Mouse (Mus musculus): ENCODE results near the gene Ip6k2. TPM values are rescaled to one million over a fixed set of nuclear protein-coding genes. Genes with fewer than 3 reads are reported as not detected.

The Ip6k2 gene
- polyA plus RNA-seq, 1 experiment from 2014 or later, result 224 TPM

DNA sequence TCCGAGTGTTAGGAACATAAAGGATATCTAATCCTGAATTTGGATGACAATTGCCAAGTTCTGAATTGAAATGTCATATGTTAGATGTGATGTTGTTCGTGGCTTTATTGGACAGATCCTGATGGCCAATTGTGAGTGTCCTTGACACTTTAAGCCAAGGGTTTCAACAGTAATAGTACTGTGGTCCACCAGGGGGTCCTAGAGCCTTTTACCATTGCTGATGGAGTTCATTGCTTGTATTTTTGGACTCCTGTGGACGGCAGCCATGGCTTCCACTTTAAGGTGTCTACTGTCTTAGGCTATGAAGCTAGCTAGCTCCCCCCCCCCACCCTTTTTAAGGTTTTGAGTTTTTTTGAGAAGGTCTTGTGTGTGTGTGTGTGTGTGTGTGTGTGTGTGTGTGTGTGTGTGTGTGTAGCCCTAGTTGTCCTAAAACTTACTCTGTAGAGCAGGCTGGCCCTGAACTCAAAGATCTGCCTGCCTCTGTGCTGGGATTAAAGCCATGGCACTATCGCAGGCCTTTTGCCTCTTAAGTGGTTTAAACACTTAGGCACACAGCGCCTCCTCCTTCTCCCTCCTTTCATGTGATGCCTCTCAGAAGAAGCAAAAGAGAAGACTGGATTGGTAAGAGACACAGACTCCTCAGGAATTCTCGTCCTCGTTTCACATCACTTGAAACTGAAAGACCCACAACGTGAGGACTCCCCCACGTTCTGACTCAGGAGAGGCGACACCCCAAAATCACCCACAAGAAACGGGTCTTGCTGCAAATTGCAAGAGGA lies 31.3 kb upstream of the Ip6k2 start:
- Histone ChIP-seq H3K27me3 (replicated peaks; ENCODE audit: control insufficient read depth, insufficient read depth, low read length) (no peaks in the 10 kb centered on the region), H3K9ac (replicated peaks; ENCODE audit: low read depth, low read length) (no peak overlapping the region), H3K36me3 (ENCODE audit: control insufficient read depth, insufficient read depth) (0 out of 2 replicates have a peak, but pooled peaks cover 2% of the 10 kb centered on the region), H3K4me2 (ENCODE audit: low read length) (no peak overlapping the region), H3K27ac (ENCODE audit: low read length) (no peak overlapping the region), H3K4me1 (replicated peaks; ENCODE audit: control insufficient read depth, insufficient read depth, low read length) (no peaks in the 10 kb centered on the region; the same call in 1 of the 2 replicates), H3K9me3 (ENCODE audit: control insufficient read depth, low read length) (no peaks in the 10 kb centered on the region), H3K4me3 (replicated peaks; ENCODE audit: low read length) (no peak overlapping the region)
- WGBS, result 87% methylated on average over 11 of the region's 11 CpGs
- ATAC-seq, result no peak

- 63% methylated on average over 9 of the region's 9 CpGs for WGBS
- H3K4me2 ChIP-seq (ENCODE audit: low read length), result no peak overlapping the region
- ATAC-seq, result no peak
- no peak overlapping the region for H3K27ac ChIP-seq (ENCODE audit: low read length)
- no peaks in the 10 kb centered on the region for H3K27me3 ChIP-seq (replicated peaks; ENCODE audit: control insufficient read depth, insufficient read depth, low read length)
- no peak overlapping the region for H3K9ac ChIP-seq (replicated peaks; ENCODE audit: low read depth, low read length)
- no peaks in the 10 kb centered on the region; the same call in 1 of the 2 replicates for H3K4me1 ChIP-seq (replicated peaks; ENCODE audit: control insufficient read depth, insufficient read depth, low read length)
- 0 out of 2 replicates have a peak, but pooled peaks cover under 1% of the 10 kb centered on the region for H3K36me3 ChIP-seq (ENCODE audit: control insufficient read depth, insufficient read depth)
- no peaks in the 10 kb centered on the region for H3K9me3 ChIP-seq (ENCODE audit: control insufficient read depth, low read length)
- H3K4me3 ChIP-seq (replicated peaks; ENCODE audit: low read length), result no peak overlapping the region
These were observed 30.3 kb upstream of the Ip6k2 start for GRCm38 (mm10) chr9:108753326-108753725.

DNA sequence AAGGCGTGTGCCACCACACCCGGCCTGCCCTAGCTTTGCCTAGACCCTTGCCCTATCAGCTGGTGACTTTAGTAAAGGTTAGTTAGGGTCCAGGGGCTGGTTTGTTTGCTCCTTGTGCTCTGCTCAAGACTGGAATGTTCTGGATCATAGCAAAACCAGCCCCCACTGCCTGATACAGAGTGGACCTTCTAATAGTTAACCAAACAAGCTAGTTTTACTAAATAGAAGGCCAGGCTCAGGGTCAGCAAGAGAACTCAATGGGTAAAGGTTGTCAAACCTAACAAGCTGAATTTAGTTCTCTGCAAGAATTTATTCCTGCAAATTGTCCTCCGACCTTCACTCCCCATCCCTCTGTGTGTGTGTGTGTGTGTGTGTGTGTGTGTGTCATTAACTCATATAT lies 29.6 kb upstream of the Ip6k2 start:
- no peak overlapping the region for H3K4me2 ChIP-seq (ENCODE audit: low read length)
- no peak overlapping the region for H3K9ac ChIP-seq (replicated peaks; ENCODE audit: low read depth, low read length)
- no peaks in the 10 kb centered on the region for H3K36me3 ChIP-seq (ENCODE audit: control insufficient read depth, insufficient read depth)
- no peaks in the 10 kb centered on the region for H3K27me3 ChIP-seq (replicated peaks; ENCODE audit: control insufficient read depth, insufficient read depth, low read length)
- WGBS, result 92% methylated on average over 3 of the region's 3 CpGs
- no peak overlapping the region for H3K27ac ChIP-seq (ENCODE audit: low read length)
- H3K4me1 ChIP-seq (replicated peaks; ENCODE audit: control insufficient read depth, insufficient read depth, low read length), result no peaks in the 10 kb centered on the region; the same call in 1 of the 2 replicates
- no peak for ATAC-seq
- no peaks in the 10 kb centered on the region for H3K9me3 ChIP-seq (ENCODE audit: control insufficient read depth, low read length)
- no peak overlapping the region for H3K4me3 ChIP-seq (replicated peaks; ENCODE audit: low read length)

DNA sequence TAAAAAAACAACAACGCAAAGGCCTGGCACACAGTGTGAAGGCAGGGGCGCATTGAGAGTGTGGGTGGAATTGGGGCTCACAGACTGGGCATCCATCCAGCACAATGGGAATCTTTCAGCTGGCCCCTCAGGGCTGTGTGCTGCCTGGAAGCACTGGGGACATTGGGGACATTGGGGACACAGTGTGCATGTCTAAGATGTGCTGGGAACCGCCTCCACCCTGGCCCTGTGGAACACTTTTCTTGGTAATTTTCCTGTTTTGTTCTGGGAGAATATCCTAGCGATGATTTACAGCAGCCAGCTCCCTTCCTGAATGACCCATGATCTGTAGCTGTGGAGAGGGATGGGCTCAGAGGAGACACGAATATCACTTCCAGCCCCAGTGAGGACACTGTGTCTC lies 29.2 kb upstream of the Ip6k2 start:
- Histone ChIP-seq H3K4me3 (replicated peaks; ENCODE audit: low read length) (no peak overlapping the region), H3K9ac (replicated peaks; ENCODE audit: low read depth, low read length) (no peak overlapping the region), H3K4me1 (replicated peaks; ENCODE audit: control insufficient read depth, insufficient read depth, low read length) (no peaks in the 10 kb centered on the region; the same call in 1 of the 2 replicates), H3K4me2 (ENCODE audit: low read length) (no peak overlapping the region), H3K27ac (ENCODE audit: low read length) (no peak overlapping the region), H3K9me3 (ENCODE audit: control insufficient read depth, low read length) (no peaks in the 10 kb centered on the region), H3K27me3 (replicated peaks; ENCODE audit: control insufficient read depth, insufficient read depth, low read length) (no peaks in the 10 kb centered on the region), H3K36me3 (ENCODE audit: control insufficient read depth, insufficient read depth) (no peaks in the 10 kb centered on the region)
- ATAC-seq, result no peak
- WGBS, result 91% methylated on average over 5 of the region's 5 CpGs

DNA sequence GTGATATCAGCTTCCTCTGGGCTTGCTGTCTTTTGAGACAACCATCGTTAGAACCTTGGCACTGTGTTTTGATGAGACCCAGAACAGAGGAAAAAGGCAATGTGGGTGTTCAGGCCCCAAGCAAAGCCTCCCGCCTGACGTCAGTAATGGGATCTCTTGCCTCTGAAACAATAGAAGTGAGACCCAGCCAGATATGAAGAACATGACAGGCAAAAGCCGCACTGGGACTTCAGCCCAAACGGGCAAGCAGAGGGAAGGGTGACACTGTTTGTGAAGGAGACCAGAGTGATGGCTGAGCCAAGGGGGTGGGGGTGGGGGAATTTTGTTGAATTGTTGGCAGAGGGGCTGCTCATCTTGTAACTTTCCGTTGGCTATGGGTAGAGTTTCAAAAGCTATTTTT lies 26.2 kb upstream of the Ip6k2 start:
- no peak for ATAC-seq
- 35% methylated on average over 6 of the region's 6 CpGs for WGBS
- no peak overlapping the region for H3K4me3 ChIP-seq (replicated peaks; ENCODE audit: low read length)
- no peaks in the 10 kb centered on the region; the same call in 1 of the 2 replicates for H3K4me1 ChIP-seq (replicated peaks; ENCODE audit: control insufficient read depth, insufficient read depth, low read length)
- H3K4me2 ChIP-seq (ENCODE audit: low read length), result no peak overlapping the region
- H3K27ac ChIP-seq (ENCODE audit: low read length), result no peak overlapping the region
- no peaks in the 10 kb centered on the region for H3K36me3 ChIP-seq (ENCODE audit: control insufficient read depth, insufficient read depth)
- H3K9ac ChIP-seq (replicated peaks; ENCODE audit: low read depth, low read length), result no peak overlapping the region
- H3K27me3 ChIP-seq (replicated peaks; ENCODE audit: control insufficient read depth, insufficient read depth, low read length), result no peaks in the 10 kb centered on the region
- H3K9me3 ChIP-seq (ENCODE audit: control insufficient read depth, low read length), result no peaks in the 10 kb centered on the region

GRCm38 (mm10) chr9:108759121-108759520 lies 24.5 kb upstream of the Ip6k2 start:
- Histone ChIP-seq H3K27ac (ENCODE audit: low read length) (no peak overlapping the region), H3K36me3 (ENCODE audit: control insufficient read depth, insufficient read depth) (no peaks in the 10 kb centered on the region), H3K27me3 (replicated peaks; ENCODE audit: control insufficient read depth, insufficient read depth, low read length) (no peaks in the 10 kb centered on the region), H3K4me1 (replicated peaks; ENCODE audit: control insufficient read depth, insufficient read depth, low read length) (no peaks in the 10 kb centered on the region), H3K9me3 (ENCODE audit: control insufficient read depth, low read length) (no peaks in the 10 kb centered on the region), H3K9ac (replicated peaks; ENCODE audit: low read depth, low read length) (no peak overlapping the region), H3K4me2 (ENCODE audit: low read length) (no peak overlapping the region), H3K4me3 (replicated peaks; ENCODE audit: low read length) (no peak overlapping the region)
- ATAC-seq, result no peak
- WGBS, result 96% methylated on average over 20 of the region's 20 CpGs

- no peak for ATAC-seq
- H3K9ac ChIP-seq (replicated peaks; ENCODE audit: low read depth, low read length), result no peak overlapping the region
These were observed 23.8 kb upstream of the Ip6k2 start for GRCm38 (mm10) chr9:108759805-108760204.

DNA sequence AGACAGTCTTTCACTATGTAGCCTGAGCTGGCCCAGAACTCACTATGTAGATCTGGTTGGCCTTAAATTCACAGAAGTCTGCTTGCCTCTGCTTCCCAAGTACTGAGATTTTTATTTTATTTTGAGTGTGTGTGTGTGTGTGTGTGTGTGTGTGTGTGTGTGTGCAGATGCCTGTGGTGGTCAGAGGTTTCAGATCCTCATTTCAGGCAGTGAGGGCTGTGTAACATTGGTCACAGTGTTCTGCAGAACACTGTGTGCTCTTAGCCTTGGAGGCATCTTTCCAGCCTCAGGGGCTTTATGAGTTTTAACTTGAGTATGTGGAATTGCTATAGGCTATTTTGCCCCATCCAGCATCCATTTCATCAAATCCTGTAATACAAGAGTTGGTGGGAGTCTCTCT lies 22.0 kb upstream of the Ip6k2 start:
- Histone ChIP-seq H3K27ac (ENCODE audit: low read length) (no peak overlapping the region), H3K9ac (replicated peaks; ENCODE audit: low read depth, low read length) (no peak overlapping the region), H3K4me3 (replicated peaks; ENCODE audit: low read length) (no peak overlapping the region), H3K4me2 (ENCODE audit: low read length) (no peak overlapping the region), H3K9me3 (ENCODE audit: control insufficient read depth, low read length) (no peaks in the 10 kb centered on the region), H3K36me3 (ENCODE audit: control insufficient read depth, insufficient read depth) (no peaks in the 10 kb centered on the region), H3K27me3 (replicated peaks; ENCODE audit: control insufficient read depth, insufficient read depth, low read length) (no peaks in the 10 kb centered on the region), H3K4me1 (replicated peaks; ENCODE audit: control insufficient read depth, insufficient read depth, low read length) (no peaks in the 10 kb centered on the region)
- no peak for ATAC-seq

More at GRCm38 (mm10) chr9:108759805-108760204, 23.8 kb upstream of the Ip6k2 start:
- WGBS, result 56% methylated on average over 2 of the region's 2 CpGs
- H3K27ac ChIP-seq (ENCODE audit: low read length), result no peak overlapping the region
- H3K9me3 ChIP-seq (ENCODE audit: control insufficient read depth, low read length), result no peaks in the 10 kb centered on the region
- H3K4me3 ChIP-seq (replicated peaks; ENCODE audit: low read length), result no peak overlapping the region
- no peaks in the 10 kb centered on the region for H3K36me3 ChIP-seq (ENCODE audit: control insufficient read depth, insufficient read depth)
- H3K4me2 ChIP-seq (ENCODE audit: low read length), result no peak overlapping the region
- H3K27me3 ChIP-seq (replicated peaks; ENCODE audit: control insufficient read depth, insufficient read depth, low read length), result no peaks in the 10 kb centered on the region
- H3K4me1 ChIP-seq (replicated peaks; ENCODE audit: control insufficient read depth, insufficient read depth, low read length), result no peaks in the 10 kb centered on the region

- Histone ChIP-seq H3K36me3 (ENCODE audit: control insufficient read depth, insufficient read depth) (no peaks in the 10 kb centered on the region), H3K9ac (replicated peaks; ENCODE audit: low read depth, low read length) (no peak overlapping the region), H3K27me3 (replicated peaks; ENCODE audit: control insufficient read depth, insufficient read depth, low read length) (no peaks in the 10 kb centered on the region), H3K4me2 (ENCODE audit: low read length) (no peak overlapping the region), H3K4me3 (replicated peaks; ENCODE audit: low read length) (no peak overlapping the region), H3K4me1 (replicated peaks; ENCODE audit: control insufficient read depth, insufficient read depth, low read length) (no peaks in the 10 kb centered on the region), H3K27ac (ENCODE audit: low read length) (no peak overlapping the region), H3K9me3 (ENCODE audit: control insufficient read depth, low read length) (no peaks in the 10 kb centered on the region)
- ATAC-seq, result no peak
- 81% methylated on average over 10 of the region's 10 CpGs for WGBS
These were observed 18.6 kb upstream of the Ip6k2 start for GRCm38 (mm10) chr9:108764971-108765370.

All from forebrain, embryonic 16.5 days (tissue).